Mouse (Mus musculus) heart, adult 2 months (tissue): Measurements from ENCODE around the gene Samd4b.

Experiments used
- CTCF ChIP-seq: fragments of 200-600 bp; IDR thresholded peaks from 2 replicates; pipeline ENCODE4 v1.8.1; 2022; ENCODE audit warnings: antibody characterized with exemption, mild to moderate bottlenecking, moderate library complexity
- EP300 ChIP-seq: fragments of 200-500 bp; IDR thresholded peaks from 2 replicates; pipeline ENCODE4 v1.6.1; 2011; ENCODE audit warnings: low read depth, low read length, control low read depth; ENCODE audit not compliant: insufficient read depth
- POLR2A ChIP-seq: fragments of 200-500 bp; IDR thresholded peaks from 2 replicates; pipeline ENCODE4 v1.6.1; 2011; ENCODE audit warnings: mild to moderate bottlenecking, low read depth, low read length, control low read depth; ENCODE audit not compliant: insufficient read depth

DNA sequence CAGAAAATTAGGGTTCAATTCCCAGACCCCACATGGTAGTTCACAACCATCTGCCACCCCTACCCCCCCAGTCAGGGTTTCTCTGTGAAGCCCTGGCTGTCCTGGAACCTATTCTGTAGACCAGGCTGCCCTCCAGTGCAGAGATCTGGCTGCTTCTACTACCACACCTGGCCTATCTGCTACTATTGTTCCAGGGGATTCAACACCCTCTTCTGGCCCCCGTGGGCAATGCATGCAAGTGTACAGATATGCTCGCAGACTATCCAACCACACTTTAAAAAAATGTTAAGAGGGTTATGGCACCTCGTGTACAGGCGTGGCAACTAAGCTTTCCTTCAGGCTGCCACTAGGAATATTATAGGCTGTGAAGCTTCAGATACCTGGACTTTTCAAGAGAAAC is 185.1 kb downstream of the Samd4b start:
- no peak for TF ChIP-seq EP300
- 0 out of 2 replicates have a peak, but pooled peaks have one; percentile 15 for TF ChIP-seq CTCF
- no peak for TF ChIP-seq POLR2A
